Mouse (Mus musculus): ENCODE measurements around the gene Sh3bp1. TPM values are rescaled to one million over a fixed set of nuclear protein-coding genes. Genes with fewer than 3 reads are reported as not detected.
"Not testable (repeated sequence)": the region's sequence is repeated elsewhere in the genome, so short reads cannot be mapped to it uniquely, and the experiment has no call there.

Gene Sh3bp1
- total RNA-seq, 2 experiments from 2014 or later: 8.7 to 9.4 TPM

DNA sequence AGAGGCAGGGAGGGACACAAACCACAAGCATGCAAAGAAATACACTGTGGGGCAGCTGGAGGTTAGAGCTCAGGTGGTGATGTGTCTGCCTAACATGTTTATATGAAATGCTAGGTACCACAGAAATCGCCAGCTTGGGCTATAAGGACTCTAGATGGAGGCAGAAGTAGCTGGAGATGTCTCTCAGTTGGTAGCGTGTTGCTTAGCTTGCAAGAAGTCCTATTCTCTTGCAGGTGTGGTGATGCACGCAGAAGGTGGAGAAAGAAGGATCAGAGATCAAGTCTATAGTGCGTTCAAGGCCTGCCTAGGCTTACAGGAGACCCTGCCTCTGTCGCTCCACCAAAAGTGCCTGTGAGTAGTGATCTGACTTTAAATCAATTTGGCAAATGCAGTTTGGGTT lies 24.0 kb upstream of the Sh3bp1 start:
- intact Hi-C loops (cut with DNase I): no loop called here
- DNase-seq (ENCODE audit: extremely low spot score in 1 of 2, low spot score in 2 of 2): no peak

DNA sequence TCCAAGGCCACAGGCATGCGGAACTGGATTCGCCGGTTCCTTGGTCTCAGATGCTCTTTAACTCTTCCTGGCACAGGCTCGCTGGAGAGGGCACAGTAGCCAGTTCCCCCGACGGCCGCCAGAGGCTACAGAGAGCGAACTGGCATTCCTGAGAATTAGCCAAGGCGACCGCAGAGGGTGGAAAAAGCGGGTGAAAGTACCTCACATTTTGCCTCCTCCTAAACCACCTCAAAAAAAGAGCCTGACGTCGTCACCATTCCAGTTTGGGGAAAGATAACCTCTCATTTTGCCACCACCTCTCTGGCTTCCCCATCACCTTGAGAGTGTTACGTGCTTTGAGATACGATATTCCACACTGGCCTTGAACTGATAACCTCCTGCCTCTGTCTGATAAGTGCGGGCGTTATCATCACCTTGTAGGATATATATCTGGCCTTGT lies 23.3 kb upstream of the Sh3bp1 start:
- intact Hi-C loops (cut with DNase I): no loop called here
- peak; percentile 87 to 90 for DNase-seq (ENCODE audit: extremely low spot score in 1 of 2, low spot score in 2 of 2)

DNA sequence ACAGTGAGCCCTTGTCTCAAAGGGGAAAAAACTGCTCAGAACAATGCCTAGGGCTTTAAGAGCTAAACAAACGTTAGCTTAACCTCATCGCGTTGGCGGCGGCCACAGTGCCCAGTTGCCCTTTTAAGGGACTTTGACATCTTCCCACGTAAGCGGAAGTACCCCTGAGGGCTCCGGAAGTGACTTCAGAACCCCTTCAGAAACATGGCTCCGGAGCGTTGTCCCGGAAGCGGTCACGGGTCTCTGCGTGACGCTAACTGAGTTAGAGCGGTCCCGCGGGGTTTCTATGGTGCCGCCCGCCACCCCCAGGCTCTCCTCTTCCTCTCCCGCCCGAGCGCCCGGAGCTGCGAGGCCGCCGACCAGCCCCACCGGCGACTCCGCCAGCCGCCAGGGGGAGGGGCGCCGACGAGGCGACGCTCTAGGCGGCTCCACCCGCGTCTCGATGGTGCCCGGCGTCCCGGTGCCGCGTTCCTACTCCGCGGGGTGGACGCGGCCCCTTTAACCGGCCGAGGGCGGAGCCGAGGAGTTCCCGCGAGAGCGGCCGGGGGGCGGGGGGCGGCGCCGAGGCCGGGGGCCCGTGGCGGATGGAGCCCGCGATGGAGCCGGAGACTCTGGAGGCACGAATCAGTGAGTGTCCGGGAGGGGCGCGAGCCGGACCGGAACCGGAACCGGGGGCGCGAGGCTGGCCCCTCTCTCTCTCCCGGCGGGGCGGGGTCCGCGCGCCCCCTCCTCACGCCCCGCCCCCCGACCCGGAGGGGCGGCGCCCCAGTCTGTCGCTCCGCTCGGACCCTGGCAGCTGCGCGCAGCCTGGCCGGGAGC lies 22.4 kb upstream of the Sh3bp1 start, which contains the start of gene Gga1:
TSS of gene Gga1 (plus strand) at position 200 of the 819 bp plus-strand sequence.
- intact Hi-C loops (cut with DNase I): no loop called here
- peak; percentile 96 to 97 for DNase-seq (ENCODE audit: extremely low spot score in 1 of 2, low spot score in 2 of 2)

DNA sequence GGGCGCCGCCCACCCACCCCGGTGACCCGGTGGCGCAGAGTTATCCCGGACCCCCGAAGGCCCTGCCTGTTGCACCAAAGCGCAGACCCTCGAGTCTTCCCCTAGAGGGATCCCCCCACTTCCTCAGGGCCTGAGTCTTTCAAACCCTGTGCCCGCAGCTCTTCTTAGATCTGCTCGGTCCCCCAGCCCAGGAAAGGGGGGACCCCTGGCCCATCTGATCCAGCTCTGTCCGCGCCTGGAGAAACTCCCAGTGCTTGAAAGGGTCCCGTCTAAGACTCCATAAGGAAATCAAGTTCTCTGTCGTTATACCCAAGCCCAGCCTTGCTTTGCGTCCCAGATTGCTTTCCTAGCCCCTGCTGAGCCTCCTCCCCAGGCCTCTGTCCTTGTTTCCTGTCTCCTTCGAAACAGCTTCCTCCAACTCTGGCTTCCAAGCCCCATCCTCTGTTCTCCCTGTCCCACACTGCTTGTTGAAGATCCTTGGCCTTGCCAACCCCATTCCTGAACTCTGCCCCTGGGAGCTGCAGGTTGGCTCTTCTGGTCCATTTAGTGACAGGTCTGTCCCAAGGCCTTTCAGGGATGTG lies 21.7 kb upstream of the Sh3bp1 start:
- no peak for DNase-seq (ENCODE audit: extremely low spot score in 1 of 2, low spot score in 2 of 2)
- intact Hi-C loops (cut with DNase I): no loop called here

DNA sequence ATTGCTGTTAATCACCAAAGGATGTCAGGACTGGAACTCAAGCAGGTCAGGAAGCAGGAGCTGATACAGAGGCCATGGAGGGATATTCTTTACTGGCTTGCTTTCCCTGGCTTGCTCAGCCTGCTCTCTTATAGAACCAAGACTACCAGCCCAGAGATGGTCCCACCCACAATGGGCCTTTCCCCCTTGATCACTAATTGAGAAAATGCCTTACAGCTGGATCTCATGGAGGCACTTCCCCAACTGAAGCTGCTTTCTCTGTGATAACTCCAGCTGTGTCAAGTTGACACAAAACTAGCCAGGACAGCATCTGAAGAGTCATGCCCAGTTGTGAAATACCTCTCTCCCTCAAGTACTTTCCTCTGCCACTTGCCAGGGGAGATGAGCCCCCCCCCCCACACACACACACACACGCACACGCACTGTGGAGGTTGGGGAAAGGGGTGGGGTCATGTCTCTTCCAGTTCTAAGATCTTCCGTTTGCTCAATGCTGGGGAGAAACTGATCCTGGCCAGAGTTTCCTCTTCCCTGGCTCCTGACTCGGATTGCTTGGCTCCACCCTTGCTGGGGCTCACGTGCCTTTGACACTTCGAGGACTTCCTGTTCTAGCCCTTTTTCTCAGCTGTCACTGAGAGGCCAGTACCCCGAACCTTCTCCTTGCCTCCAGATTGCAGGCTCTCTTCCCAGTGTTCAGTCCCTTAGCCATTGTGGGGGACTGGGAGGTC lies 20.6 kb upstream of the Sh3bp1 start:
- intact Hi-C loops (cut with DNase I): not testable (repeated sequence)

DNA sequence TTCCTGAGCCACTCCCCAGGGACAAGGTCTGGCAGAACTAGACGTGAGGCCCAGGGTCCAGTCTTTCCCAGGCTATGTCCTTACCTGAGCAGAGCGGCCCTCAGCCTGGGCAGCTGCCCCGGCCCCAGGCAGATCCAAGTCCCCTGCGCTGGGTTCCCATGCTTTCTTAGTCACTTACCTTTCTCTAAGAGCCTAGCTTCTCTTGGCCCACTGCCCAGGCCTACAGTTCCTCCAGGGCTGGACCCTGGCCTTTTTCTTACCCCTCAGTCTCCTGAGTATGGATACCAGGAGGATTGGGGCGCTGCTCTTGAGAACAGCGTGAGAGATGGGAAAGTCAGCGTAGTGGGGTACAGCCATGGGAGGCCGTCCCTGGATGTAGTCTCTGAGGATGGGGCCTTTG lies 19.1 kb upstream of the Sh3bp1 start:
- no peak for DNase-seq (ENCODE audit: extremely low spot score in 1 of 2, low spot score in 2 of 2)
- intact Hi-C loops (cut with DNase I): no loop called here

More for the DNA sequence above, 20.6 kb upstream of the Sh3bp1 start:
- not testable (repeated sequence) for DNase-seq (ENCODE audit: extremely low spot score in 1 of 2, low spot score in 2 of 2)

DNA sequence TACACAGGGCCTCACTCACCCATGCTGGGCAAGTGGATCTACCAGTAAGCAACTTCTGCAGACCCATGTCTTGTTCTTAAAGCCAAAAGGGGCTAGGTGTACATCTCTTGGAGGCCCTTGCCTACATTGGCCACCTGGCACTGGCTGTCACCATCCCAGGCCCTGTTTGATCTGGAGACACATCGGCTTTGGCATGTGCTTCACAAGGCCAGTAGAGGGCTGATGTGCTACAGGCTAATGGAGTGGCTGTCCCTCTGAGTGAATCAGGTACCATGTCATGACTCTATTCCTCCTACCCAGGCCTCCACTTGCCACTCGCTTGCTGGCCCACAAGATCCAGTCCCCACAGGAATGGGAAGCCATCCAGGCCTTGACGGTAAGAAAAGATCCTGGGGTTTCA lies 17.7 kb upstream of the Sh3bp1 start:
- intact Hi-C loops (cut with DNase I): no loop called here
- DNase-seq (ENCODE audit: extremely low spot score in 1 of 2, low spot score in 2 of 2): no peak

DNA sequence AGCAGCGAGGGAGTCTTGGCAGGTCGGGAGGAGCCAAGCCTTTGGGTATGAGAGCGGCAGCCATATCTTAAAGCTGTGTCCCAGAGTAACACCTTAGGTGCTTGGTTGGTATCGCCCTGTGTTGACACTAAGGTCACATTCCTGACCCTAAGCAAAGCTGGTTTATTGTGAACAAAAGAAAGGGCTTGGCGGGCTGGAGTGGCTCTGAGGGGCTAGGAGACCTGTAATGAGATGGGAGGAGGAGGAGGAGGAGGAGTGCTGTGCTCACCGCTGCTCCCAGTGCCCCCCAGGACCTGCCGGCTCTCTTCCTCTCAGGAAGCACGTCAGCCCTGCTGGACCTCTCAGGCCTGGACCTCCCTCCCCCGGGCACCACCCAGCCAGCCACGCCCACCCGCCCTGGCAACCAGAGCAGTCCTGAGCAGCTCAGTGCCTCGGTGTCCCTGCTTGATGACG lies 10.1 kb upstream of the Sh3bp1 start:
- intact Hi-C loops (cut with DNase I): no loop called here
- no peak for DNase-seq (ENCODE audit: extremely low spot score in 1 of 2, low spot score in 2 of 2)

DNA sequence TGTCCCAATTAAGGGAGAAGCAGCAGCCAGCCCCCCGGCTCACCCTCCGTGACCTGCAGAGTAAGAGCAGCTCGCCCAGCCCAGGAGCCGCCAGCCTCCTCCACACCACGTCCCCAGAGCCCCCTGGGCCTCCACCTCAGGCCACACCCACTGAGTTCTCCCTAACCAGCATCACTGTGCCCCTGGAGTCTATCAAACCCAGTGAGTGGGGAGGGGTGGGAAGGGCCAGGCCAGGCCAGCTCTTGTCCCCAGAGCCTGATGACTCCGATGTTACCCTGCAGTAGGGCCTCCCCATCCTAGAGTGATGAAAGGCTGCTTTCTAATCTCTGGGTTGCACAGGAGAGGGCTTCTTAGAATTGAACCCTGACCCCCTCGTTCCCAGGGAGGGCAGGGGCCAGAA lies 7.1 kb upstream of the Sh3bp1 start:
- intact Hi-C loops (cut with DNase I): no loop called here
- DNase-seq (ENCODE audit: extremely low spot score in 1 of 2, low spot score in 2 of 2): no peak

DNA sequence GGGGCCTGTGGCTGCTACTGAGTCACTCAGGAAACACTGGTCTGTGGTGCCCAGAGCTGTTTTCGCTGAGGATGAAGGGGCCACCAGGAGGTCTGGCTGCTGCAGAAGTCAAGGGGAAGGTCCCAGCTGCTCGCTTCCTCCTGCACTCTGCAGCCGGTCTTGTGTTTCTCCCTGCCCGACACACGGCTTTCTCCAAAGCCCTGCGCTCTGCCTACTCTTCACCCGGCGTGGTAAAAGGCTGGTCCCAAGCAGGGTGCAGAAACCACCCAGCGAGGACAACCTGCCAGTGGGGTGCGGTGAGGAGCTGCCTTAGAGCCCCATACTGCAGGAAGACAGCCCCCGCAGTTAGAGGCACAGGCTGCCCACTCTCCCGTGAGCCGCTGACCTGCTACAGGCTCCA lies 4.8 kb upstream of the Sh3bp1 start:
- no peak for DNase-seq (ENCODE audit: extremely low spot score in 1 of 2, low spot score in 2 of 2)
- intact Hi-C loops (cut with DNase I): no loop called here

DNA sequence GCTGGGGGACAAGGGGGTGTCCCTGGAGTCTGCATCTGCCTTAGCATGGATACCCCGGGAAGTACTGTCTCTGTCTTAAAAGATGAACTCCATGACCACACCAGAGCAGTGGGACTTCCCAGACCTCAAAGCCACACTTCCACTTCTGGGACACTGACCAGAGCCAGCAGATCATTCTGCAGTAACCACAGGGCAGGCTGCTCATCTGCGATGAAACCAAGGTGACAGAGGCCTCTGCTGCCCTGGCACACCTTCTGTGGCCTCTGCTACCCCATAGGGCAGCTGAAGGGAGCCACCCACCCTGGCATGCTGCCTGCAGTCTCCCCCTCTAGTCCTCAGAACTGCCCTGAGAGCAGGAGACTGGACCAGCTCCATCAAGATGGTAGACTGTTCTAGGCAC lies 3.8 kb upstream of the Sh3bp1 start:
- intact Hi-C loops (cut with DNase I): no loop called here
- no peak for DNase-seq (ENCODE audit: extremely low spot score in 1 of 2, low spot score in 2 of 2)

DNA sequence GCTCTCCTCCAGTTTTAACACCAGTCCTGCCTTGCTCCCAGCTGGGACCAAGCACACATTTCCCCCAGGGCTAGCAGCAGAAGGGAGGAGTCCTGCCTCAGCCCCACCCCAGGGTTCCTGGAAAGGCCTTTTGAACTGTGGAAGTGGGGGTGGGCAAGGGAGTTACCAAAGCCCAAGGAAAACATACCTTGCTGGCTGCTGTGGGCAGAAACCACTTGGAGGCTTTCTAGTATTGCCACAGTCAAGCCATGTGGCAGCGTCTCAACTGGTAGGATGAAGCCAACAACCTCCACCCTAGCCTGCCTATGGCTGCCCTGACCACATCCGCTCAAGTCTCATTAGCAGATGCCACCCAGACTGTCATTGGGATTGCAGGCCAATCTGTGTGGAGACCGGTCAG lies 3.4 kb upstream of the Sh3bp1 start:
- DNase-seq (ENCODE audit: extremely low spot score in 1 of 2, low spot score in 2 of 2): no peak
- intact Hi-C loops (cut with DNase I): no loop called here

DNA sequence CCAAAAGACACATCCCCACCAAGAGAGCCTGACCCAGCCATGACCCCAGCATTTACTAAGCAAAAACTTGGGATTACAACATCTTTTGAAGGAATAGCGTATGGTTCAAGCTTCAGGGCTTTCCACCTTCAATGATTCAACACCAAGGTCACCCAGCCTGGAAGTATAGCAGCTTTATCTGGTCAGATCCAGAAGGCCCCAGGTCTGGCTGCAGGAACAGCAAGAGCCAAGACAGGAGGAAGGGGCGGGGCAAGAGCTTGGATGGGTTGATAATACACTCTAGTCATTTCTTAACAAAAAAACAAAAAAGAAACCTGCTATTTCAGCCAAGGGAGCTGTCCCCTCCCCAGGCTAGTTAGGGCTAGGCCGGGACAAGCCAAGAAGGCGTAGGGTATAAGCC lies 2.1 kb upstream of the Sh3bp1 start:
- no peak for DNase-seq (ENCODE audit: extremely low spot score in 1 of 2, low spot score in 2 of 2)
- intact Hi-C loops (cut with DNase I): no loop called here

DNA sequence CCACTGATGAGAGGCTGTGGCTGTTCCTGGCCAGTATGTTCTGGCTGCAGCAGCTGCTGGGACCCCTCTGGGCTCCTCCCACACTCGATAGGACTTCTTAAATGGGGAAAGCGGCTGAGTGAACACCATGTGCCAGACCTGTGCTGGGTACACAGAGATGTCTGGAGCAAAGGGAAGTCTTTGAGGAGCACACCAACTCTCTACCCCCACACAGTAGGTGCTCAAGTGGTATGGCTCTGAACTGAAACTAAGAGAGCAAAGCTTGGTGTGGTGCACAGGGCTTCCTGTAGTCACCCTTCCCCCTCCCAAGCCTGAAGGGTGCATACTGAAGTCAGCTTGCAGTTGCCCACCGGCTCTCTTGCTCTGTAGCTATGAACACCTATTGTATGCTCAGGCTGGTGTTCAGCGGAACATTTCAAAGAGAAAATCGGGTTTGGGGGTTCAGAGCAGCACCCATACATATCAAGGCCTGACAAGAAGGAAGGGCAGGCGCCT lies 1.0 kb upstream of the Sh3bp1 start:
- no peak for DNase-seq (ENCODE audit: extremely low spot score in 1 of 2, low spot score in 2 of 2)
- intact Hi-C loops (cut with DNase I): no loop called here

DNA sequence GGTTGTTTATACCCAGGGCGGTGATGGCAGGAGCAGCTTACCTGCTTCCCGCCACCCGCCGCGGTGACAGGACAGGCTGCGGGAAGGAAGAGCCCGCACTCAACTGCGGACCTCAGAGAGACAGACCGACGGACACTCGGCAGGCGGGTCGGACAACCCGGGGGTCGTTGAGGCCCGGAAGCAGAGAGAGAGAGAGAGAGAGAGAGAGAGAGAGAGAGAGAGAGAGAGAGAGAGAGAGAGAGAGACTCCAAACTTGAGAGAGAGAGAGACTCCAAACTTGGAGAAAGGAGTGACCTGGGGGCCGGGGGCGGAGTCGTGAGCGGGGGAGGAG lies 194 bp upstream of the Sh3bp1 start, which contains the start of gene Gm49510:
TSS of gene Gm49510 (plus strand) at position 259 of the 331 bp plus-strand sequence.
- DNase-seq (ENCODE audit: extremely low spot score in 1 of 2, low spot score in 2 of 2): no peak
- intact Hi-C loops (cut with DNase I): no loop called here

DNA sequence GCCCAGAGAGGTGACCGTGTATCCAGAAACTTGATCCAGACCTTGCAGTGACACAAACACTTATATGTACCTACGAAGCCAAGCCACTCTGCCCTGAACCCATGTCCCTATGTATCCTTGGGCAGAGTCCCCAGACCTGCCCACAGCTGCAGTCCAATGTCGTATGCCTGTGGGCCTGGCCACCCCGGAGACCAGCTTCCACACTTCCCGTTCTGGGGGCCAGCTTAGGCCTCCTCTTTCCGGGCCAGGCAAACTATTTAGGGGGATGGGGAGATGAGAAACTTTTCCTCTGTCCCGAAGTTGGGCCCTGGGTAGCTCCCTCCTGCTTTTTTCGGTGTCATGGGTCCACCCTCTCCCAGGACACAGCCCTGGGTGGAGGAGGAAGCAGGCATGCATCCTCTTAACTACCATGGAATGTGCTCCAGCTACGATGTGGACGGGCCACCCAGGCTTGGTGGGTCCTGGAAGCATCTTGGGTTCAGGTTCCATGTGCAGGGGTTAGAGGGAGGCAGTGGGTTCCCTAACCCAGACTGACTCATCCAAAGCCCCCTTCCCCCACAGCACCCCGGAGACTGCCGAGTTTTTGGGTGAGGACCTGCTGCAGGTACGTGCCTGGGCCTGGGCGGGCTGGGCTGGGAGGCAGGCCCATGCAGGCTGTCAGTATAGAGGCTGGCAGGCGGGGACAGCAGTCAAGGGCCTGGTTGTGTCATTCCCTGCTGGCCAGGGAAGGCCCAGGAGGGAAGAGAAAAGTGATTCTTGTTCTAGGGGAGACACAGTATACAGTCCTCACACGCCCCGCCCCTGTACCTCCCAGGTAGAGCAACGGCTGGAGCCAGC lies 1.2 kb downstream of the Sh3bp1 start:
- DNase-seq (ENCODE audit: extremely low spot score in 1 of 2, low spot score in 2 of 2): peak in 1 of 2 experiments; percentile 42
- intact Hi-C loops (cut with DNase I): no loop called here

DNA sequence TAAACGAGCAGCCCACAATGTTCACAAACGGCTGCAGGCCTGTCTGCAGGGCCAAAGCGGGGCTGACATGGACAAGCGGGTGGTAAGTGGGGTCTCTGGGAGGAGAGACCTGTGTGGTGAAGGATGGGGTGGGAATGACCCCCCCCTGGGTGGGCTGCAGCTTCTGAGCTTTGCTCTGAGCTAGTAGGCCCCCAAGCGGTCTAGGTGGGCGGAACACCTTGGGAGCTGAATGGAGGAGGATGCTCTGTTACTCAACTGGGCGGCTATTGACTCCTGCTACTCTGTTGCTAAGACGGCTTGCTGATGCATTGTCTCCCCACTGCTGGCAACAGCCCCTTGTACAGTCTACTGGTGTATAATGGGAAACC lies 1.8 kb downstream of the Sh3bp1 start:
- DNase-seq (ENCODE audit: extremely low spot score in 1 of 2, low spot score in 2 of 2): no peak
- intact Hi-C loops (cut with DNase I): no loop called here

DNA sequence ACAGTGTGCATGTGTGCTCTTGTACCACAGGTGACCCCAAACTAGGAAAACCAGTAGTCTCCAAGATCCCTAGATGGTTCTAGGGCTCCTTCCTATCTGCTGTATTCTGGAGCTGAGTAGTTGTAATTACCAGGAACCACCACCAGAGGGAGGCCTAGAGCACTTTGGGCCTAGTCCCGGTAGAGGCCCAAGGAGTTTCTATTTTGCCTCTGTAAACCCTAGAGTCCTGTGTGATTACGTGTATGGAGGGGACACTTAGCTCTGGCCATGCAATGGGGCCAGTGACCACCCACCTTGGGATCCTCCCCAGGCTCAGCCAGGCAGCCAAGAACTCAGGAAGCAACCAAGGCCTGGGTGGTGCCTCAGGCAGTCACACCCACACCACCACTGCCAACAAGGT lies 3.7 kb downstream of the Sh3bp1 start:
- intact Hi-C loops (cut with DNase I): no loop called here
- DNase-seq (ENCODE audit: extremely low spot score in 1 of 2, low spot score in 2 of 2): peak; percentile 66 to 80

DNA sequence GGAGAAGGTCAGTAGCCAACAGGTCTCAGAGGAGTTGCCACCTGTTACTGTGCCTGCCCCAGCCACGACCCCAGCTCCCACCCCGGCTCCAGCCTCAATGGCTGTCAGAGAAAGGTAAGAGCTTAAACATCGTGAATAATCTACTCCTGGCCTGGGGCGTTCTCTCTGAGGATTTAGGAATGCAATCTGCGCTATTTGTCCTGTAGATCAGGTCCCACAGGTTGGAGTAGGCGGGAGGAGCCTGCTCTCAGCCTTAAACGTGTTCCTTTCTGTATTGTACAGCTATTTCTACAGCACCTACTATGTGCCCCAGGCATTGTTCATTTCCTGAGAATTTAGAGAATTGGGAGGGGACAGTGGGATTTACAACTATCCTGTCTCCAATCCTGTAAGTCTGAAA lies 8.8 kb downstream of the Sh3bp1 start:
- intact Hi-C loops (cut with DNase I): no loop called here
- no peak for DNase-seq (ENCODE audit: extremely low spot score in 1 of 2, low spot score in 2 of 2)

Data from left cerebral cortex, postnatal 10 days (tissue).